Comparison of ENCODE assay signal across 26 mouse cellular contexts in genomic region chr2:172483766-172484413, GRCm38 (mm10). TPM values are rescaled to one million over a fixed set of nuclear protein-coding genes. Genes with fewer than 3 reads are reported as not detected.
A peak's percentile ranks its signal among the peaks of the same experiment; 100 is the strongest.
DNase-seq lines count a peak whose midpoint lies in the region; ATAC-seq and TF ChIP-seq lines count a peak whose summit lies in the region.
"Had no signal": no experiment of that assay in that cellular context is flagged by ENCODE, and none has a peak within 500 bp of the region (broad histone marks: within the 10 kb centered on the region; RNA-seq: fewer than 3 reads in every experiment).

No protein-coding gene starts in this region.

- H3K27ac ChIP-seq in forebrain, embryonic 14.5 days (ENCODE audit: low read depth, low read length): no peak overlapping the region
- H3K27ac ChIP-seq in forebrain, embryonic 10.5 days: no peak overlapping the region
- H3K27ac ChIP-seq in heart, embryonic 12.5 days (ENCODE audit: poor library complexity, severe bottlenecking): no peak overlapping the region
- H3K27ac ChIP-seq: gastrocnemius, adult 2 months; limb, embryonic 10.5 days; midbrain, embryonic 12.5 days; neural tube, embryonic 13.5 days; stomach, postnatal 0 days had no signal

- WGBS in forebrain, embryonic 14.5 days: 70% methylated on average over 14 of the region's 14 CpGs
- 89% methylated on average over 14 of the region's 14 CpGs for WGBS in forebrain, embryonic 10.5 days
- 81% methylated on average over 14 of the region's 14 CpGs for WGBS in heart, embryonic 12.5 days

- DNase-seq in forebrain, embryonic 14.5 days (ENCODE audit: low spot score): peak; percentile 87
- DNase-seq in forebrain, embryonic 10.5 days (ENCODE audit: extremely low spot score, low spot score): no peak
- peak; percentile 63 for DNase-seq in left cerebral cortex, postnatal 4 days
- no peak for DNase-seq in left cerebral cortex, postnatal 36 days (ENCODE audit: low spot score in 2 of 2)
- peak; percentile 91 for DNase-seq in brain, embryonic 14.5 days (ENCODE audit: low read depth)
- DNase-seq in layer of hippocampus, adult 9-11 months: peak; percentile 32
- no peak for DNase-seq in heart, postnatal 4 days
- DNase-seq: B cell, adult 2 months; cerebellum, postnatal 25 days; gastrocnemius, adult 2 months; heart, postnatal 14 days; kidney, adult 18-20 months; kidney, postnatal 10 days; liver, postnatal 0 days; lung, postnatal 10 days had no signal

- H3K36me3 ChIP-seq in forebrain, embryonic 14.5 days (ENCODE audit: control insufficient read depth, insufficient read depth, low read length): no peaks in the 10 kb centered on the region
- no peaks in the 10 kb centered on the region for H3K36me3 ChIP-seq in forebrain, embryonic 10.5 days (replicated peaks)
- no peaks in the 10 kb centered on the region for H3K36me3 ChIP-seq in heart, embryonic 12.5 days
- H3K36me3 ChIP-seq: limb, embryonic 10.5 days; midbrain, embryonic 12.5 days; neural tube, embryonic 13.5 days had no signal

- ATAC-seq in forebrain, embryonic 14.5 days: peak; percentile 87
- ATAC-seq in heart, embryonic 12.5 days (ENCODE audit: insufficient number of reproducible peaks, low FRiP score): no peak
- ATAC-seq: liver, postnatal 0 days had no signal

- no peak for TF ChIP-seq POLR2A in brain, embryonic 14.5 days (IDR thresholded peaks at IDR 0.05; ENCODE audit: borderline replicate concordance, extremely low read depth, insufficient read depth, insufficient read length, poor library complexity, severe bottlenecking)

- no peak overlapping the region for H3K9ac ChIP-seq in forebrain, embryonic 14.5 days (ENCODE audit: low read length)
- no peak overlapping the region for H3K9ac ChIP-seq in heart, embryonic 12.5 days
- H3K9ac ChIP-seq: liver, postnatal 0 days; midbrain, embryonic 12.5 days; neural tube, embryonic 13.5 days had no signal

- intact Hi-C loops in left cerebral cortex, postnatal 4 days (cut with DNase I): no loop called here
- intact Hi-C loops in left cerebral cortex, postnatal 36 days (cut with DNase I): loop anchor here (10.0 kb wide), 1 partner anchor 601 kb away; no protein-coding TSS in a partner anchor

- no peak overlapping the region for H3K4me2 ChIP-seq in forebrain, embryonic 14.5 days (ENCODE audit: low read length)
- H3K4me2 ChIP-seq in heart, embryonic 12.5 days: no peak overlapping the region
- H3K4me2 ChIP-seq: heart, embryonic 11.5 days; midbrain, embryonic 12.5 days; neural tube, embryonic 13.5 days had no signal

- no peak overlapping the region for H3K4me3 ChIP-seq in forebrain, embryonic 14.5 days (ENCODE audit: low read depth, low read length)
- H3K4me3 ChIP-seq in forebrain, embryonic 10.5 days: no peak overlapping the region
- no peak overlapping the region for H3K4me3 ChIP-seq in heart, embryonic 12.5 days
- H3K4me3 ChIP-seq: gastrocnemius, adult 2 months; limb, embryonic 10.5 days; midbrain, embryonic 12.5 days; neural tube, embryonic 13.5 days had no signal

- H3K4me1 ChIP-seq in forebrain, embryonic 14.5 days (ENCODE audit: control insufficient read depth, insufficient read depth, low read length): no peaks in the 10 kb centered on the region
- peaks cover 6% of the 10 kb centered on the region for H3K4me1 ChIP-seq in forebrain, embryonic 10.5 days
- no peaks in the 10 kb centered on the region for H3K4me1 ChIP-seq in heart, embryonic 12.5 days (replicated peaks)

- TF ChIP-seq CTCF in brain, embryonic 14.5 days (IDR thresholded peaks at IDR 0.05; ENCODE audit: borderline replicate concordance, extremely low read depth, insufficient read depth, insufficient read length): no peak

- no peaks in the 10 kb centered on the region for H3K27me3 ChIP-seq in forebrain, embryonic 14.5 days (replicated peaks; ENCODE audit: control insufficient read depth, insufficient read depth, low read length)
- no peaks in the 10 kb centered on the region for H3K27me3 ChIP-seq in forebrain, embryonic 10.5 days (ENCODE audit: poor library complexity, severe bottlenecking)
- H3K27me3 ChIP-seq in heart, embryonic 12.5 days (replicated peaks): no peaks in the 10 kb centered on the region

- no peaks in the 10 kb centered on the region for H3K9me3 ChIP-seq in forebrain, embryonic 14.5 days (replicated peaks; ENCODE audit: control insufficient read depth, low read length)
- no peaks in the 10 kb centered on the region for H3K9me3 ChIP-seq in forebrain, embryonic 10.5 days
- H3K9me3 ChIP-seq in heart, embryonic 12.5 days (replicated peaks): no peaks in the 10 kb centered on the region
- H3K9me3 ChIP-seq: limb, embryonic 10.5 days; midbrain, embryonic 12.5 days; neural tube, embryonic 13.5 days had no signal

RNA-seq across cellular contexts. Expression of gene Fam209, which starts 11.6 kb away (rescaled TPM):
- 0.44 and 0.67 TPM in 2 replicates for polyA plus RNA-seq in forebrain, embryonic 14.5 days (2014; fragmentation: Nextera tagmentation; extraction: Ambion mirVana)
- polyA plus RNA-seq in forebrain, embryonic 10.5 days (2016; fragmentation: Nextera tagmentation; extraction: Ambion mirVana): 0.50 and 0.55 TPM in 2 replicates
- total RNA-seq in left cerebral cortex, postnatal 4 days (2021): under 1 TPM in 1 of 2 experiments, not detected in 1; 0.91 TPM
- not detected for total RNA-seq in left cerebral cortex, postnatal 36 days (2021)
- 0.37 and 0.57 TPM in 2 replicates for polyA plus RNA-seq in brain, embryonic 14.5 days (2012; rRNA removed)
- 0.26 TPM in 1 of 2 replicates, not detected in the other for polyA plus RNA-seq in heart, embryonic 12.5 days (2016; fragmentation: Nextera tagmentation; extraction: Ambion mirVana)
- total RNA-seq in heart, postnatal 4 days (2021): under 1 TPM in 1 of 2 experiments, not detected in 1; 0.55 TPM
- total RNA-seq: heart, postnatal 14 days; layer of hippocampus, postnatal 25 days had no signal
- polyA plus RNA-seq: liver, postnatal 0 days had no signal

RNA-seq across cellular contexts. Expression of gene Gcnt7, which starts 25.5 kb away (rescaled TPM):
- polyA plus RNA-seq in forebrain, embryonic 14.5 days (2014; fragmentation: Nextera tagmentation; extraction: Ambion mirVana): 0.28 and 0.58 TPM in 2 replicates
- polyA plus RNA-seq in forebrain, embryonic 10.5 days (2016; fragmentation: Nextera tagmentation; extraction: Ambion mirVana): 1.6 and 2.6 TPM in 2 replicates
- not detected for total RNA-seq in left cerebral cortex, postnatal 4 days (2021)
- total RNA-seq in left cerebral cortex, postnatal 36 days (2021): not detected
- not detected in 2 replicates for polyA plus RNA-seq in brain, embryonic 14.5 days (2012; rRNA removed)
- 1.1 and 1.4 TPM in 2 replicates for polyA plus RNA-seq in heart, embryonic 12.5 days (2016; fragmentation: Nextera tagmentation; extraction: Ambion mirVana)
- not detected for total RNA-seq in heart, postnatal 4 days (2021)
- total RNA-seq: adrenal gland, postnatal 4 days; gastrocnemius, adult 2 months; heart, postnatal 14 days; layer of hippocampus, postnatal 25 days; liver, adult 2 months; megakaryocyte progenitor cell, adult 5-6 weeks had no signal
- polyA plus RNA-seq: gonadal fat pad, adult 2 months; liver, adult 2 months had no signal

RNA-seq across cellular contexts. Expression of gene Rtf2, which starts 43.5 kb away (rescaled TPM):
- 106 and 107 TPM in 2 replicates for polyA plus RNA-seq in forebrain, embryonic 14.5 days (2014; fragmentation: Nextera tagmentation; extraction: Ambion mirVana)
- polyA plus RNA-seq in forebrain, embryonic 10.5 days (2016; fragmentation: Nextera tagmentation; extraction: Ambion mirVana): 84.8 and 85.6 TPM in 2 replicates
- total RNA-seq in left cerebral cortex, postnatal 4 days (2021): 10 to 100 TPM; 62.8 to 63.8 TPM
- 10 to 100 TPM; 71.8 to 83.1 TPM for total RNA-seq in left cerebral cortex, postnatal 36 days (2021)
- 63.3 and 66.5 TPM in 2 replicates for polyA plus RNA-seq in brain, embryonic 14.5 days (2012; rRNA removed)
- 46.5 and 49.3 TPM in 2 replicates for polyA plus RNA-seq in heart, embryonic 12.5 days (2016; fragmentation: Nextera tagmentation; extraction: Ambion mirVana)
- 10 to 100 TPM; 39.3 to 41.1 TPM for total RNA-seq in heart, postnatal 4 days (2021)

Comparison
In these comparisons a context has a peak if more than half of its experiments do, and no peak if none do; other contexts are left out.
1. DNase-seq: peak in forebrain, embryonic 14.5 days (single experiment), left cerebral cortex, postnatal 4 days (single experiment), brain, embryonic 14.5 days (single experiment) and layer of hippocampus, adult 9-11 months (single experiment); none in forebrain, embryonic 10.5 days (single experiment), left cerebral cortex, postnatal 36 days (0 of 2) and heart, postnatal 4 days (single experiment).